Mouse (Mus musculus) liver, embryonic 15.5 days (tissue): Measurements from ENCODE around the gene Kctd21. TPM values are rescaled to one million over a fixed set of nuclear protein-coding genes. Genes with fewer than 3 reads are reported as not detected.

Experiments used
- ATAC-seq: fragments of 200-750 bp; cut with Nextera tagmentation; 2 replicates; pipeline ENCODE4 v1.8.0; 2017; ENCODE audit warnings: moderate number of reproducible peaks, mild to moderate bottlenecking, moderate library complexity; ENCODE audit not compliant: insufficient read depth
- H3K27ac ChIP-seq: fragments of 300-500 bp; sonication (generic); replicated peaks from 2 replicates; pipeline ENCODE4 v1.5.1; 2015; ENCODE audit warnings: mild to moderate bottlenecking, inconsistent platforms
- H3K27me3 ChIP-seq: fragments of 300-500 bp; sonication (generic); 2 replicates; pipeline ENCODE4 v1.6.1; 2015; ENCODE audit warnings: mild to moderate bottlenecking, inconsistent platforms
- H3K36me3 ChIP-seq: fragments of 300-500 bp; sonication (generic); replicated peaks from 2 replicates; pipeline ENCODE4 v1.6.1; 2015; ENCODE audit warnings: moderate library complexity, mild to moderate bottlenecking, inconsistent platforms
- H3K4me1 ChIP-seq: fragments of 300-500 bp; sonication (generic); replicated peaks from 2 replicates; pipeline ENCODE4 v1.6.1; 2015; ENCODE audit warnings: inconsistent platforms
- H3K4me2 ChIP-seq: fragments of 300-500 bp; sonication (generic); 2 replicates; pipeline ENCODE4 v1.6.1; 2015; ENCODE audit warnings: moderate library complexity, mild to moderate bottlenecking, inconsistent platforms
- H3K4me3 ChIP-seq: fragments of 300-500 bp; sonication (generic); replicated peaks from 2 replicates; pipeline ENCODE4 v1.5.1; 2015; ENCODE audit warnings: mild to moderate bottlenecking, inconsistent platforms
- H3K9ac ChIP-seq: fragments of 300-500 bp; sonication (generic); 2 replicates; pipeline ENCODE4 v1.6.1; 2015; ENCODE audit warnings: moderate library complexity, mild to moderate bottlenecking, inconsistent platforms
- H3K9me3 ChIP-seq: fragments of 300-500 bp; sonication (generic); replicated peaks from 2 replicates; pipeline ENCODE4 v1.6.1; 2016; ENCODE audit warnings: inconsistent platforms
- WGBS: fragments of 180-500 bp; shearing (Covaris S2); methylation state at CpG from one replicate; pipeline ENCODE4 v1.1.7; 2015; ENCODE audit warnings: mixed read lengths; ENCODE audit not compliant: insufficient replicate concordance; 5-methylcytosine and 5-hydroxymethylcytosine counted together
- polyA plus RNA-seq: library from polyadenylated mRNA; unstranded; fragments of >200 nt; fragmentation: Nextera tagmentation; extraction: Ambion mirVana; gene quantifications from 2 replicates; pipeline ENCODE4 v1.2.1, GENCODE M21; 2015

Kctd21 gene
- polyA plus RNA-seq = 1.2 TPM in 2 replicates

DNA sequence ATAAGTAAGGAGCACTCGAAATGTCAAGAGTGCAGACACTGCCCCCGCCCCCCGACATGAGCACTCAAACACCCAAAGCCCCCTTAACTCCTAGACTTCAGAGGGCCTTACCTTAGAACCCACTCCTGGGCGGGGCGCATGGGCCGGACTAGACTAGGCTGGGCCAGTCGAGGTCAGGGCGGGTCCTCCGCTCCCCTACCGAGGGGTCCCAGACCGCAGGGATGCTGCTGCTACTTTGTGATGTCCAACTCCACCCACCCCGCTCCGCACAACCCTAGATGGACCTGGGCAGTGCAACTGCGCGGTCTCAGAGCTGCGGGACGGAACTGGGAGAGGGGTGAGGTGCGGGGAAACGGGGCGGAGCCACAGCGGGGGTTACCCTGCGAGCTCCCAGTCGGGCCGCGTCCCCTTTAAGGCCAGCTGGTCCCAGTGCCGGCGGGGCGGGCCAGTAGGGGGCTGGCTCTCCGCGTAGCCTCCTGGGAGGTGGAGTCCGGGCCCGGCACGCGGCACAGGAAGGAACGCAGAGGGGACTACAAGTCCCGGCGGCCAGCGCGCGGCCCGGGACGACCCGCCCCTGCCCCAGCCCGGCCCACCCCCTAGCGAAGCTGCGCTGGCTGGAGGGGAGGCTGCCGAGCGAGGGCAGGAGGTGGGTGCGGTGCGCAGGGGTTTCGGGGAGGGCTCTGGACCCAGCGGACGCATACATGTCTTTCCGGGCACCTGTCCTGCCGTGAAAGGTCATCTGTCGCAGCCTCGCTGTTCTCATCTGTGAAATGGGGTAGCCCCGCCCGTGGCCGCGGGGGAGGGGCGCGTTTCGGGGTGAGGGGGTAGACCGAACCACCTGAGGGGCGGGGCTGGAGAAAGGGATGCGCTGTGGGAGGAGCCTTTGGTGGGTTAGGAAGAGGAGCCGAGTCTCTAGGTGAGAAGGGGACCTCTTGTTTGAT lies at the start of gene Kctd21, which contains the start of gene Usp35:
Gene Kctd21 (plus strand): TSS at position 602 of the 941 bp plus-strand sequence.
Gene Usp35 (minus strand): TSS at position 295 of the 941 bp plus-strand sequence.
- Histone ChIP-seq H3K9me3 (no peaks in the 10 kb centered on the region), H3K9ac (peak within 1 kb of the TSS; percentile 64), H3K4me2 (peak within 1 kb of the TSS; percentile 90), H3K36me3 (no peaks in the 10 kb centered on the region), H3K4me3 (peak within 1 kb of the TSS; percentile 70), H3K27ac (peak within 1 kb of the TSS; percentile 14; the same call in 1 of the 2 replicates), H3K27me3 (peaks cover 23% of the 10 kb centered on the region), H3K4me1 (peaks cover 25% of the 10 kb centered on the region)
- 1% methylated on average over 68 of the region's 68 CpGs for WGBS
- peak; percentile 99 for ATAC-seq

DNA sequence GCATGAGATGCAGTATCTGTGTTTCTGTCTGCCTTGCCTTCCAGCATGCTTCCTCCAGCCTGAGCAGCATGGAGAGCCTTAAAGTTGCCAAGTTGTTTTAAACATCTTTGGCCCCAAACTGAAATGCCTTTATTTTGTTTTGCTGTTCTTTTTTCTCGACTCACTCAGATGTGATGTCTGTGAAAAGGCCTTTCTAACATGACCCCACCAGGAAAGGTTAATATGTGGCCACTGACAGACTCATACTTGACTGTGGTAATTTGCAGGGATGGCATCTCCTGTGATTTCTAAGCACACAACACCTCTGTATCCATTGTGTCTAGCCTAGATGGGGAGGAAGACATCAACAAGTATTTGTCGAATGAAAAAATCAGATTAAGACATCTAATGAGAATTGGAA lies 35.1 kb upstream of the Kctd21 start:
- Histone ChIP-seq H3K4me2 (no peak overlapping the region), H3K4me3 (no peak overlapping the region), H3K4me1 (no peaks in the 10 kb centered on the region), H3K9ac (no peak overlapping the region), H3K27ac (no peak overlapping the region), H3K36me3 (peaks cover 5% of the 10 kb centered on the region; the same call in 1 of the 2 replicates), H3K9me3 (no peaks in the 10 kb centered on the region), H3K27me3 (no peaks in the 10 kb centered on the region)
- WGBS = 43% methylated on average over 2 of the region's 2 CpGs
- no peak for ATAC-seq

DNA sequence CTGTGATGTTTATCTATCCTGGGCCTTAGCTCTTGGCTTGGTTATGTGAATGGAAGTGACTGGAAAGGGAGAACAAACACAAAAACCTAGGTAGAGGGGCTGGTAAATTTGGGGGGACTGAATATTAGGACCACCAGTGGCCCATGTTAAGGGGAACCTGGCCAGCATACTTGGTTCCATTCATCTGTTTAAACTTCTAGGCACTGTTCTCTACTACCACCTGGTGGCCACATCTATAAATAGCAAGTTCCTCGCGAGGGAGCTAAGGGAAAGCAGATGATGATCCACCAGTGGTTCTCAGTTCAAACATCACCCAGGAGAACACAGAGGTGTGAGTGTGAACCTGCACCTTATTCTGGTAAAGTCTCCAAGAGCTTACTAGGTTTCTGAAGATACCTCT lies 34.7 kb upstream of the Kctd21 start:
- H3K9me3 ChIP-seq = no peaks in the 10 kb centered on the region
- no peak overlapping the region for H3K27ac ChIP-seq
- H3K9ac ChIP-seq = no peak overlapping the region
- H3K4me3 ChIP-seq = no peak overlapping the region
- ATAC-seq = no peak
- H3K36me3 ChIP-seq = peaks cover 5% of the 10 kb centered on the region; the same call in 1 of the 2 replicates
- H3K4me1 ChIP-seq = no peaks in the 10 kb centered on the region
- 0% methylated on average over 2 of the region's 2 CpGs for WGBS
- H3K27me3 ChIP-seq = no peaks in the 10 kb centered on the region
- H3K4me2 ChIP-seq = no peak overlapping the region

DNA sequence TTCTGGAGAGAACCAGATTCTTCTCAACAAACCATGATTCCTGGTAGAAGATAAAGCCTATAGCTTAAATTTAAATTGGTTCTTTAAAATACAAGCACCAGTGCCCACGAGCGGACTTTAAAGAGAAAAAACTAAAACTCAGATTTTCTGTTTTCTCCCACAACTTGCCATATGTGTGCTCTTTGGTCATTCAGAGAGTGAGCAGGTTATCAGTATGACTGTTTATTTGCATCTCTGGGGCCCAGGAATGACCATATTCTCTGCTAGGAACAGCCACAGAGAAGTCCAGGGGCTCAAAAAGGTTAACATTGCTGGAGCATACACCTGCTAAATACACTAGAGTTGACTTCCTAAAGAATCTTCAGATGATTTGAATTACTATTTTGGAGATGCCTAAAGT lies 33.8 kb upstream of the Kctd21 start:
- no peaks in the 10 kb centered on the region for H3K27me3 ChIP-seq
- no peak overlapping the region for H3K27ac ChIP-seq
- WGBS = 84% methylated on average over 2 of the region's 2 CpGs
- no peaks in the 10 kb centered on the region for H3K9me3 ChIP-seq
- no peak for ATAC-seq
- no peak overlapping the region for H3K4me2 ChIP-seq
- H3K4me3 ChIP-seq = no peak overlapping the region
- H3K4me1 ChIP-seq = no peaks in the 10 kb centered on the region
- no peak overlapping the region for H3K9ac ChIP-seq
- peaks cover 8% of the 10 kb centered on the region; the same call in 1 of the 2 replicates for H3K36me3 ChIP-seq

DNA sequence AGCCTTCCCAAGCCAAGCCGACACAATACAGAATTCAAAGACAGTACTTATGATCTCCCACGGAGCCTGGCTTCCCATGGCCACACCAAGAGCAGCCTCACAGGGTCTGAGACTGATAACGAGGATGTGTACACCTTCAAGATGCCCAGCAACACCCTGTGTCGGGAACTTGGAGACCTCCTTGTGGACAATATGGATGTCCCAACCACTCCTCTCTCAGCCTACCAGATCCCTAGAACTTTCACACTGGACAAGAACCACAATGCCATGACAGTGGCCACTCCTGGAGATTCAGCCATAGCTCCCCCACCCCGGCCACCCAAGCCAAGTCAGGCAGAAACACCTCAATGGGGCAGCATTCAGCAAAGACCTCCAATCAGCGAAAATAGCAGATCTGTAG lies 33.2 kb upstream of the Kctd21 start:
- H3K4me3 ChIP-seq = no peak overlapping the region
- no peak overlapping the region for H3K27ac ChIP-seq
- no peak overlapping the region for H3K9ac ChIP-seq
- peaks cover 9% of the 10 kb centered on the region; the same call in 1 of the 2 replicates for H3K36me3 ChIP-seq
- 72% methylated on average over 6 of the region's 6 CpGs for WGBS
- no peaks in the 10 kb centered on the region for H3K27me3 ChIP-seq
- H3K9me3 ChIP-seq = no peaks in the 10 kb centered on the region
- ATAC-seq = no peak
- H3K4me2 ChIP-seq = no peak overlapping the region
- H3K4me1 ChIP-seq = no peaks in the 10 kb centered on the region

DNA sequence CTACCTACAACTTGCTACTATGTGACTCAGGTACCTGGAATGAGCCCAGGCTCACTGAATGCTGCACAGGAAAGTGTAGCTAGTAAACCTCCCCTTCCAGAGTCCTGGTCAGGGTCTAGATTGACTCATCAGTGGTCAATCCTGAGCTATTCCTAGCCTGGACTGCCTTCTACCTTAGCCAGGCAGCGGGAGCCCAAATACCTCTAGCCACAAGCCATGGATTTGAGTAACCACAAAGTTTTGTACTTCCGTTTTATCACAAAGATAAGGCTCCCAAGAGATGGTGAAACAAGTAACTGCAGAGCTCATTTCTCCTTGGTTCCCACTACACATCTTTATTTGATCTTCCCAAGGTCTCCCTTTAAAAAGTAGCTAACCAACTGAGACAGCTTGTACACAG lies 31.2 kb upstream of the Kctd21 start:
- Histone ChIP-seq H3K4me2 (no peak overlapping the region), H3K36me3 (peaks cover 13% of the 10 kb centered on the region), H3K27me3 (no peaks in the 10 kb centered on the region), H3K9me3 (no peaks in the 10 kb centered on the region), H3K4me3 (no peak overlapping the region), H3K4me1 (no peaks in the 10 kb centered on the region), H3K27ac (no peak overlapping the region), H3K9ac (no peak overlapping the region)
- no peak for ATAC-seq
- 27% methylated on average over 2 of the region's 2 CpGs for WGBS

DNA sequence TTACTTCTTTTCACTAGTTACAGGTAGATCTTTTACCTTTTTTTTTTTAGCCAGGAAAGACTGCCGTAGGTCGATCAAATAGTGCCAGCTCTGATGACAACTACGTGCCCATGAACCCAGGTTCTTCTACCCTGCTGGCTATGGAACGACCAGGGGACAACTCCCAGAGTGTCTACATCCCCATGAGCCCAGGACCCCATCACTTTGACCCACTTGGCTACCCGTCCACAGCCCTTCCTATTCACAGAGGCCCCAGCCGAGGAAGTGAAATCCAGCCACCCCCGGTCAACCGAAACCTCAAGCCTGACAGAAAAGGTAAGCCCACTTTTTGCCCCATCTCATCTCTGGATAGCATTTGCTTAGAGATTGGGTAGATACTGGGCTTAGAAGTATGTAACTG lies 30.8 kb upstream of the Kctd21 start:
- Histone ChIP-seq H3K27me3 (no peaks in the 10 kb centered on the region), H3K4me2 (no peak overlapping the region), H3K27ac (no peak overlapping the region), H3K4me1 (no peaks in the 10 kb centered on the region), H3K9me3 (no peaks in the 10 kb centered on the region), H3K36me3 (peaks cover 13% of the 10 kb centered on the region), H3K9ac (no peak overlapping the region), H3K4me3 (no peak overlapping the region)
- WGBS = 64% methylated on average over 8 of the region's 8 CpGs
- no peak for ATAC-seq

DNA sequence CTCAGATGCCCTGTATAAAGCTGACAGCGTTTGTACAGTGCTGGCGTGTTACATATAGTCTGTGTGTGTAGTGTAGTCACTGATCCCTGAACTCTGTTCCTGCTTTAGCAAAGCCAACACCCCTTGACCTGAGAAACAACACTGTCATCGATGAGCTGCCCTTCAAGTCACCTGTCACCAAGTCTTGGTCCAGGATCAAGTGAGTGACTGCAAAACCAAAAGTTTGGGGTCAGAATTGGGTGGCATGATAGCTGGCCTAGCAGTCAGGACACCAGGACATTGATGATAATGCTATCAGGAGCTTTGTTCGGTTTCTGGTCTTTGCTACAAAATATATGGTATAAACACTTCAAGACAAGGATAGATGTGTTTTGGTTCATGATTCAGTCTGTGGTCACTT lies 29.9 kb upstream of the Kctd21 start:
- Histone ChIP-seq H3K36me3 (peaks cover 17% of the 10 kb centered on the region), H3K4me3 (no peak overlapping the region), H3K27me3 (no peaks in the 10 kb centered on the region), H3K27ac (no peak overlapping the region), H3K9me3 (no peaks in the 10 kb centered on the region), H3K4me2 (no peak overlapping the region), H3K9ac (no peak overlapping the region), H3K4me1 (no peaks in the 10 kb centered on the region)
- ATAC-seq = no peak
- WGBS = 65% methylated on average over 4 of the region's 4 CpGs

DNA sequence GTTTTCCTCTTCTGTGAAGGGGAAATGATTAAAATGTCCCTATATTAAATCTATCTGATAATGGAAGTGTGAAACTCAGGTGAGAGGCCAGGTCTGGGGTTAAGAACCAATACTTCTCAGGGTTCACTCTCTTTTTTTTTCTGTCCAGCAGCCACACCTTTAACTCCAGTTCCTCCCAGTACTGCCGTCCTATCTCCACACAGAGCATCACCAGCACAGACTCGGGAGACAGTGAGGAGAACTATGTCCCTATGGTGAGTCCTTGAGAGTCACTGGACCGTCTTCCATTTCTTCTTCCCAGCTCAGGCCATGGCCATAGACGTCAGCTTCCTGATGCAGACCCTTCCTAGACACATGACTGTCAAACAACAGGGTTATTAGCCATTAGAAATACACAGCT lies 29.3 kb upstream of the Kctd21 start:
- H3K27me3 ChIP-seq = no peaks in the 10 kb centered on the region
- ATAC-seq = no peak

DNA sequence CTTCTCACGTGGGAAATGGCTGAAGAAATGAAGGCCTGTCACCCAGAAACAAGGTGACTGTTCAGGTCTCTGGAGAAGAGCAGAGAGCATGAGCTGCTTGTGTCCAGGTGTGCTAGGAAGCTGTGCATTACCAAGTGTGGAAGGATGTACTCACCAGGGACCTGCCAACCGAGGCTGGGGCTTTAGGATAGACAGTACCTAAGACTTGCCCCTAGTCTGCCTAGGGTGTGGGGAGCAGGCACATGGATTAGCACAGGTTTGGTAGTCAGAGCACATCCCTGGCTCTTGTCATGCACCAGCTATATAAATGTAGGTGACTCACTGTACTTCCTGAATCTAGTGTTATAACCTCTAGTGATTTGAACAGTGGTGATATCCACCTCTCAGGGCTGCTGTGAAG lies 28.5 kb upstream of the Kctd21 start:
- no peaks in the 10 kb centered on the region for H3K9me3 ChIP-seq
- WGBS = 57% methylated on average over 2 of the region's 2 CpGs
- no peaks in the 10 kb centered on the region for H3K27me3 ChIP-seq
- no peak overlapping the region for H3K4me2 ChIP-seq
- ATAC-seq = no peak
- H3K9ac ChIP-seq = no peak overlapping the region
- H3K36me3 ChIP-seq = peaks cover 27% of the 10 kb centered on the region
- no peak overlapping the region for H3K4me3 ChIP-seq
- H3K4me1 ChIP-seq = no peaks in the 10 kb centered on the region
- no peak overlapping the region for H3K27ac ChIP-seq

More for the DNA sequence above, 29.3 kb upstream of the Kctd21 start:
- Histone ChIP-seq H3K4me3 (no peak overlapping the region), H3K36me3 (peaks cover 20% of the 10 kb centered on the region), H3K9ac (no peak overlapping the region), H3K9me3 (no peaks in the 10 kb centered on the region), H3K4me1 (no peaks in the 10 kb centered on the region), H3K27ac (no peak overlapping the region), H3K4me2 (no peak overlapping the region)
- WGBS = 61% methylated on average over 4 of the region's 4 CpGs

DNA sequence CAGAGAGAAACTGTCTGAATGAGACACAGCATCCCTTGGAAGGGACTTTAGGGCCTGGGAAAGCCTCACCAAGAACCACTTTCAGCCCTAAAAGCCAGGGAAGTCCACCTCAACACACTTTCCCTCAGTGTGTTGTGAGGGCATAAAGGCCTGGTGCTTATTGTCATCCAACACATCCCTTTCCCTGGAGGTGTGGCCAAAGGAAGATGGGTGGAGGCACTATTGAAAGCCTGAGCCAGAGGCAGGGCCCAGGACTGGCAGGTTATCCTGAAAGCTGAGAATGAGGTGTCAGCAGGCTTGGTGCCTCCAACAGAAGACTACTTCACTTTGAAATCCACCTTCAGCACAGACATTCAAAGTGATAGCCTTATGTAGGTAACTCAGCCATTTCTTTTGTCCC lies 27.7 kb upstream of the Kctd21 start:
- H3K36me3 ChIP-seq = peaks cover 29% of the 10 kb centered on the region
- no peak overlapping the region for H3K9ac ChIP-seq
- H3K9me3 ChIP-seq = no peaks in the 10 kb centered on the region
- no peak overlapping the region for H3K4me2 ChIP-seq
- no peaks in the 10 kb centered on the region for H3K4me1 ChIP-seq
- ATAC-seq = no peak
- H3K4me3 ChIP-seq = no peak overlapping the region
- no peak overlapping the region for H3K27ac ChIP-seq
- H3K27me3 ChIP-seq = no peaks in the 10 kb centered on the region
